Comparison of ENCODE assay signal across 11 mouse cellular contexts in genomic region chr1:155060261-155060660, GRCm38 (mm10). TPM values are rescaled to one million over a fixed set of nuclear protein-coding genes. Genes with fewer than 3 reads are reported as not detected.
DNase-seq lines count a peak whose midpoint lies in the region; ATAC-seq and TF ChIP-seq lines count a peak whose summit lies in the region.
"Had no signal": no experiment of that assay in that cellular context is flagged by ENCODE, and none has a peak within 500 bp of the region (broad histone marks: within the 10 kb centered on the region; RNA-seq: fewer than 3 reads in every experiment).

No protein-coding gene starts in this region.

- no peak for TF ChIP-seq POLR2A in heart, adult 2 months (IDR thresholded peaks at IDR 0.05; ENCODE audit: insufficient read depth, low read depth, low read length)

- DNase-seq in heart, adult 2 months = no peak
- no peak for DNase-seq in heart, postnatal 4 days
- peak; percentile 76 for DNase-seq in midbrain, embryonic 11.5 days (ENCODE audit: low spot score, missing footprints)
- DNase-seq in testis, postnatal 14 days (ENCODE audit: low spot score) = no peak
- DNase-seq in left cerebral cortex, postnatal 25 days (ENCODE audit: low spot score in 2 of 2) = no peak
- DNase-seq: gastrocnemius, postnatal 14 days; right cerebral cortex, postnatal 4 days had no signal

- intact Hi-C loops in heart, adult 2 months (cut with DNase I) = no loop called here
- intact Hi-C loops in left cerebral cortex, postnatal 25 days (cut with DNase I) = no loop called here

- no peak for ATAC-seq in midbrain, embryonic 11.5 days (ENCODE audit: low FRiP score)
- ATAC-seq in midbrain, embryonic 16.5 days = no peak
- ATAC-seq in forebrain, embryonic 15.5 days (replicated peaks) = no peak

- no peaks in the 10 kb centered on the region for H3K79me2 ChIP-seq in heart, adult 2 months (replicated peaks; ENCODE audit: control insufficient read depth, insufficient read depth, low read length)
- H3K79me2 ChIP-seq in macrophage (ENCODE audit: inconsistent target) = no peaks in the 10 kb centered on the region

- H3K9ac ChIP-seq in heart, adult 2 months (ENCODE audit: low read depth, low read length) = no peak overlapping the region
- H3K9ac ChIP-seq in midbrain, embryonic 11.5 days (ENCODE audit: low read length) = no peak overlapping the region
- H3K9ac ChIP-seq in midbrain, embryonic 16.5 days (ENCODE audit: low read depth, low read length) = no peak overlapping the region
- H3K9ac ChIP-seq in forebrain, embryonic 15.5 days (replicated peaks) = no peak overlapping the region
- H3K9ac ChIP-seq: liver, embryonic 15.5 days had no signal

- H3K4me3 ChIP-seq in heart, adult 2 months = no peak overlapping the region
- H3K4me3 ChIP-seq in midbrain, embryonic 11.5 days (ENCODE audit: low read depth, low read length) = no peak overlapping the region
- H3K4me3 ChIP-seq in midbrain, embryonic 16.5 days (ENCODE audit: low read depth, low read length) = no peak overlapping the region
- no peak overlapping the region for H3K4me3 ChIP-seq in forebrain, embryonic 15.5 days
- no peak overlapping the region for H3K4me3 ChIP-seq in macrophage (ENCODE audit: inconsistent target)
- H3K4me3 ChIP-seq: liver, embryonic 15.5 days had no signal

- H3K27ac ChIP-seq in heart, adult 2 months = peak overlapping the region; percentile 68
- no peak overlapping the region for H3K27ac ChIP-seq in midbrain, embryonic 11.5 days (ENCODE audit: low read depth, low read length)
- no peak overlapping the region for H3K27ac ChIP-seq in midbrain, embryonic 16.5 days (ENCODE audit: low read length)
- 0 out of 2 replicates have a peak overlapping the region, but pooled peaks have one; percentile 1 for H3K27ac ChIP-seq in forebrain, embryonic 15.5 days (replicated peaks)
- peak overlapping the region; percentile 84 for H3K27ac ChIP-seq in macrophage
- H3K27ac ChIP-seq: liver, embryonic 15.5 days had no signal

- TF ChIP-seq EP300 in heart, adult 2 months (IDR thresholded peaks at IDR 0.05; ENCODE audit: insufficient read depth, low read depth, low read length) = no peak

- TF ChIP-seq CTCF in heart, adult 2 months (IDR thresholded peaks at IDR 0.05) = no peak

- no peaks in the 10 kb centered on the region for H3K27me3 ChIP-seq in heart, adult 2 months (ENCODE audit: control insufficient read depth, insufficient read depth, low read length)
- H3K27me3 ChIP-seq in midbrain, embryonic 11.5 days (ENCODE audit: control insufficient read depth, insufficient read depth, low read length) = no peaks in the 10 kb centered on the region; the same call in 1 of the 2 replicates
- no peaks in the 10 kb centered on the region for H3K27me3 ChIP-seq in midbrain, embryonic 16.5 days (ENCODE audit: control insufficient read depth, insufficient read depth, low read depth, low read length)
- H3K27me3 ChIP-seq in forebrain, embryonic 15.5 days = no peaks in the 10 kb centered on the region
- H3K27me3 ChIP-seq: liver, embryonic 15.5 days had no signal

- H3K4me1 ChIP-seq in heart, adult 2 months (ENCODE audit: control insufficient read depth, insufficient read depth, low read length) = peaks cover 35% of the 10 kb centered on the region
- H3K4me1 ChIP-seq in midbrain, embryonic 11.5 days (ENCODE audit: control insufficient read depth, insufficient read depth, low read length) = no peaks in the 10 kb centered on the region
- peaks cover 5% of the 10 kb centered on the region for H3K4me1 ChIP-seq in midbrain, embryonic 16.5 days (ENCODE audit: control insufficient read depth, insufficient read depth, low read length)
- peaks cover 26% of the 10 kb centered on the region for H3K4me1 ChIP-seq in forebrain, embryonic 15.5 days

- no peaks in the 10 kb centered on the region for H3K9me3 ChIP-seq in midbrain, embryonic 11.5 days (ENCODE audit: control insufficient read depth, low read length)
- H3K9me3 ChIP-seq in midbrain, embryonic 16.5 days (replicated peaks; ENCODE audit: control insufficient read depth, low read length, poor library complexity, severe bottlenecking) = no peaks in the 10 kb centered on the region
- H3K9me3 ChIP-seq in forebrain, embryonic 15.5 days = no peaks in the 10 kb centered on the region
- H3K9me3 ChIP-seq: liver, embryonic 15.5 days had no signal

- H3K4me2 ChIP-seq in midbrain, embryonic 11.5 days = no peak overlapping the region
- H3K4me2 ChIP-seq in midbrain, embryonic 16.5 days (ENCODE audit: low read length) = no peak overlapping the region
- no peak overlapping the region for H3K4me2 ChIP-seq in forebrain, embryonic 15.5 days (replicated peaks)

- WGBS in heart, adult 2 months = 56% methylated on average over 5 of the region's 5 CpGs
- WGBS in midbrain, embryonic 11.5 days = 67% methylated on average over 5 of the region's 5 CpGs
- WGBS in midbrain, embryonic 16.5 days = 58% methylated on average over 5 of the region's 5 CpGs
- WGBS in forebrain, embryonic 15.5 days = 45% methylated on average over 5 of the region's 5 CpGs
- WGBS in macrophage (ENCODE audit: missing documents) = 88% methylated on average over 5 of the region's 5 CpGs

- H3K36me3 ChIP-seq in heart, adult 2 months (ENCODE audit: control insufficient read depth, insufficient read depth, low read length) = no peaks in the 10 kb centered on the region
- H3K36me3 ChIP-seq in midbrain, embryonic 11.5 days (ENCODE audit: control insufficient read depth, insufficient read depth, low read length) = no peaks in the 10 kb centered on the region
- no peaks in the 10 kb centered on the region for H3K36me3 ChIP-seq in midbrain, embryonic 16.5 days (ENCODE audit: control insufficient read depth, insufficient read depth, low read length)
- no peaks in the 10 kb centered on the region for H3K36me3 ChIP-seq in forebrain, embryonic 15.5 days
- no peaks in the 10 kb centered on the region for H3K36me3 ChIP-seq in macrophage (ENCODE audit: inconsistent target)
- H3K36me3 ChIP-seq: liver, embryonic 15.5 days had no signal

RNA-seq across cellular contexts. Expression of gene Ier5, which starts 39.2 kb away (rescaled TPM):
- 10 to 100 TPM; 12.5 to 16.8 TPM for total RNA-seq in heart, adult 2 months (2021)
- polyA plus RNA-seq in heart, adult 2 months (2012; rRNA removed) = 9.8 and 13.5 TPM in 2 replicates
- total RNA-seq in heart, postnatal 4 days (2021) = 10 to 100 TPM; 26.1 to 26.6 TPM
- 12.4 and 13.5 TPM in 2 replicates for polyA plus RNA-seq in midbrain, embryonic 11.5 days (2014; fragmentation: Nextera tagmentation; extraction: Ambion mirVana)
- 4.8 and 4.9 TPM in 2 replicates for polyA plus RNA-seq in midbrain, embryonic 16.5 days (2015; fragmentation: Nextera tagmentation; extraction: Ambion mirVana)
- polyA plus RNA-seq in forebrain, embryonic 15.5 days (2015; fragmentation: Nextera tagmentation; extraction: Ambion mirVana) = 19.8 and 21.5 TPM in 2 replicates
- 100 to 1,000 TPM in 15 of 26 experiments, 10 to 100 TPM in 11; 37.6 to 232 (median 114) TPM for total RNA-seq in macrophage (2018; cell fraction: chromatin; rRNA removed)
- total RNA-seq in macrophage (2018; cell fraction: cytosol; rRNA removed) = 100 to 1,000 TPM in 16 of 26 experiments, 10 to 100 TPM in 10; 68.0 to 298 (median 132) TPM
- total RNA-seq in macrophage (2018; cell fraction: nucleus; rRNA removed) = 100 to 1,000 TPM in 22 of 26 experiments, 10 to 100 TPM in 4; 58.9 to 356 (median 241) TPM
- 24.7 to 56.1 TPM (median 49.7 TPM) in 3 replicates for polyA plus RNA-seq in macrophage (2018)
- total RNA-seq in left cerebral cortex, postnatal 25 days (2021) = 10 to 100 TPM; 45.6 to 62.4 TPM

Comparison
In these comparisons a context has a peak if more than half of its experiments do, and no peak if none do; other contexts are left out.
1. H3K27ac ChIP-seq: peak in heart, adult 2 months (single experiment), forebrain, embryonic 15.5 days (single experiment) and macrophage (single experiment); none in midbrain, embryonic 11.5 days (single experiment) and midbrain, embryonic 16.5 days (single experiment).